Mouse (Mus musculus): ENCODE results near the gene Adgre4. TPM values are rescaled to one million over a fixed set of nuclear protein-coding genes. Genes with fewer than 3 reads are reported as not detected.

Gene Adgre4
- polyA plus RNA-seq, 1 experiment from 2014 or later: 0.11 TPM

Other genes with a start within 250 kb of the Adgre4 start
- not detected in 2 replicates for gene Vmn2r118, start 124.8 kb upstream of the Adgre4 start, polyA plus RNA-seq (2016; fragmentation: Nextera tagmentation; extraction: Ambion mirVana)
- gene Pot1b, start 37.4 kb upstream of the Adgre4 start, polyA plus RNA-seq (2016; fragmentation: Nextera tagmentation; extraction: Ambion mirVana): 11.1 and 13.6 TPM in 2 replicates
- 10.2 and 10.8 TPM in 2 replicates for gene Zfp119a, start 128.9 kb downstream of the Adgre4 start, polyA plus RNA-seq (2016; fragmentation: Nextera tagmentation; extraction: Ambion mirVana)
- gene Zfp959, start 142.1 kb downstream of the Adgre4 start, polyA plus RNA-seq (2016; fragmentation: Nextera tagmentation; extraction: Ambion mirVana): 14.1 and 14.3 TPM in 2 replicates
- 5.0 and 7.0 TPM in 2 replicates for gene Zfp119b, start 199.5 kb downstream of the Adgre4 start, polyA plus RNA-seq (2016; fragmentation: Nextera tagmentation; extraction: Ambion mirVana)
- gene Ebi3, start 202.7 kb downstream of the Adgre4 start, polyA plus RNA-seq (2016; fragmentation: Nextera tagmentation; extraction: Ambion mirVana): 1.6 TPM in 2 replicates
- gene Yju2, start 209.1 kb downstream of the Adgre4 start, polyA plus RNA-seq (2016; fragmentation: Nextera tagmentation; extraction: Ambion mirVana): 24.6 and 26.6 TPM in 2 replicates
- gene Shd, start 220.5 kb downstream of the Adgre4 start, polyA plus RNA-seq (2016; fragmentation: Nextera tagmentation; extraction: Ambion mirVana): 52.6 and 54.1 TPM in 2 replicates
- gene Fsd1, start 236.5 kb downstream of the Adgre4 start, polyA plus RNA-seq (2016; fragmentation: Nextera tagmentation; extraction: Ambion mirVana): 42.4 and 43.2 TPM in 2 replicates